Mouse (Mus musculus): Measurements from ENCODE around the gene Tspyl3. TPM values are rescaled to one million over a fixed set of nuclear protein-coding genes. Genes with fewer than 3 reads are reported as not detected.
"Not testable (repeated sequence)": the region's sequence is repeated elsewhere in the genome, so short reads cannot be mapped to it uniquely, and the experiment has no call there.

Gene Tspyl3
- 9.2 and 9.9 TPM in 2 replicates for polyA plus RNA-seq (2015; fragmentation: Nextera tagmentation; extraction: Ambion mirVana)

DNA sequence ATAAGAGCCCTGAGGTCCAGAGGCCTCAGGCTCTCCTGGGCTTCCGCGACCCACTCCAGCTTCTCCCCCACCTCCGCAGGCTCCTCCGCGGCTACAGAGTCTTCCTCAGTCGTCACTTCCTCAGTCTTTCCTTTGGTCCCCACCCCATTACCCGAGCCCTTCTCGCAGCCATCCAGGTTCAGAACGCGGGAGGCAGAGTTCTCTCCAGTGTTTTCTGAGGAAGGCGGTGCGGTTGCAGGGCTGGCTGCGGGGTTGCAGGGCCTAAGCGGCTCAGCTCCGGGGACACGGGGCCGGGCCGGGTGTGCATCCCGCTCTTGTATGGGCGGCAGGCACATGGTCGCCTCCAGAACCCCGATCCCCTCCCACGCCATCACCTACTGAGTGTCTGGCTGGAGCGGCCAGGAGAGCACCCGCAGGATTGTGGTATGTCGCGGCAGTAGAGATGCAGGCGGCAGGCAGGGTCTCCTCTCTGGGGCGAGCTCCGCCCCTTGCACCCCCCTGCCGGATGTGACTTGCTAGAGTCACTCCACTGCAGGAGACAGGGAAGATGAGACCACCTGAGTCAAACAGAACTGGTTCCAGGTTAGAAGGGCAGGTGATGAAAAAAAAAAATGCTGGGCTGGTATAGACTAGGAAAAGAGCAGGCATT is at the start of gene Tspyl3:
Gene Tspyl3 (minus strand): TSS at position 496 of the 649 bp plus-strand sequence.
- Histone ChIP-seq H3K4me3 (replicated peaks; ENCODE audit: low read length) (peak within 1 kb of the TSS; percentile 62), H3K27me3 (ENCODE audit: control insufficient read depth, insufficient read depth, low read length) (no peaks in the 10 kb centered on the region), H3K4me2 (ENCODE audit: low read depth, low read length) (peak within 1 kb of the TSS; percentile 52), H3K9me3 (replicated peaks; ENCODE audit: control insufficient read depth, low read length) (no peaks in the 10 kb centered on the region), H3K27ac (ENCODE audit: low read length) (peak within 1 kb of the TSS; percentile 64), H3K9ac (ENCODE audit: low read length) (peak within 1 kb of the TSS; percentile 80), H3K36me3 (ENCODE audit: control insufficient read depth, insufficient read depth, low read length) (no peaks in the 10 kb centered on the region), H3K4me1 (ENCODE audit: control insufficient read depth, insufficient read depth, low read length) (peaks cover 7% of the 10 kb centered on the region; the same call in 1 of the 2 replicates)
- ATAC-seq (ENCODE audit: insufficient read depth, low FRiP score), result peak; percentile 62
- WGBS, result 1% methylated on average over 31 of the region's 31 CpGs

- Histone ChIP-seq H3K36me3 (ENCODE audit: control insufficient read depth, insufficient read depth, low read length) (no peaks in the 10 kb centered on the region), H3K4me1 (ENCODE audit: control insufficient read depth, insufficient read depth, low read length) (peaks cover 15% of the 10 kb centered on the region), H3K9me3 (replicated peaks; ENCODE audit: control insufficient read depth, low read length) (no peaks in the 10 kb centered on the region), H3K4me2 (ENCODE audit: low read depth, low read length) (no peak overlapping the region), H3K27me3 (ENCODE audit: control insufficient read depth, insufficient read depth, low read length) (no peaks in the 10 kb centered on the region), H3K9ac (ENCODE audit: low read length) (no peak overlapping the region), H3K27ac (ENCODE audit: low read length) (0 out of 2 replicates have a peak overlapping the region, but pooled peaks have one; percentile 9), H3K4me3 (replicated peaks; ENCODE audit: low read length) (no peak overlapping the region)
- 69% methylated on average over 6 of the region's 6 CpGs for WGBS
- peak; percentile 30; the same call in 1 of the 2 replicates for ATAC-seq (ENCODE audit: insufficient read depth, low FRiP score)
These were observed 49.6 kb upstream of the Tspyl3 start for GRCm38 (mm10) chr2:153274919-153275247.

- 55% methylated on average over 6 of the region's 6 CpGs for WGBS
- not testable (repeated sequence) for H3K4me2 ChIP-seq (ENCODE audit: low read depth, low read length); H3K27me3 ChIP-seq (ENCODE audit: control insufficient read depth, insufficient read depth, low read length); H3K36me3 ChIP-seq (ENCODE audit: control insufficient read depth, insufficient read depth, low read length); H3K4me3 ChIP-seq (replicated peaks; ENCODE audit: low read length); H3K9me3 ChIP-seq (replicated peaks; ENCODE audit: control insufficient read depth, low read length); H3K9ac ChIP-seq (ENCODE audit: low read length)
- Histone ChIP-seq H3K4me1 (ENCODE audit: control insufficient read depth, insufficient read depth, low read length) (peaks cover 18% of the 10 kb centered on the region), H3K27ac (ENCODE audit: low read length) (0 out of 2 replicates have a peak overlapping the region, but pooled peaks have one; percentile 9)
- peak; percentile 59; the same call in 1 of the 2 replicates for ATAC-seq (ENCODE audit: insufficient read depth, low FRiP score)
These were observed 49.1 kb upstream of the Tspyl3 start for GRCm38 (mm10) chr2:153274200-153274918.

DNA sequence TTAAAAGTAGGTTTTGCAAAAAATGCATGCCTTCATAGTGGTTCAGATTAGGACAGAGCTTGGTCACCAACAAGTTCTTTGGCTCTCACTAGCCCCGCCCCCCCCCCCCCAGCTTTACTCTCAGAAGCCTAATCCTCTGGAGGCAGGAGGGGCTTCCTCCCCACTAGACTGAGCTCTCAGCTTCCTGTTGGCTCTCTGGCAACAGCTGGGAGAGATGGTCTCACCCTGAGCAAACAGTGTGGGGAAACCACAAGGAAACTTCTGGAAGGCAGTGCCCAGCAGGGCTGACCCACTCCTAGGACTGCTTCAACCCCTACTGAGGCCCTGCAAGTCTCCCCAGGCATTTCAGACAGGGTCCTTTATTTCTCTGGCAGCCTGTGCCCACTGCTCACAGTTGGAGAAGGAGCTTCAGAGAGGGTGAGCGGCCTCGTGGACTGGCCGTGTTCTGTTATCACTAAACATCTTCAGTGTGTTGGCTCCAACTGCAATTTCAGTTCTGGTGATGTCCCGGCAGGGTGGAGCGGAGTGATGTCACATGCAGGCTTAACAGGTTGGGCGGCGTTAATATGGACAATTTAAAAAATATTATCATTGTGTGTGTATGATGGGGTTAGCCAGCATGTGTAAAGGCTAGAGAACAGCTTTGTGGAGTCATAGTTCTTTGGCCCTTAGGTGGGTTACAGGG is 45.1 kb upstream of the Tspyl3 start:
- H3K36me3 ChIP-seq (ENCODE audit: control insufficient read depth, insufficient read depth, low read length); H3K9ac ChIP-seq (ENCODE audit: low read length); H3K9me3 ChIP-seq (replicated peaks; ENCODE audit: control insufficient read depth, low read length); H3K4me3 ChIP-seq (replicated peaks; ENCODE audit: low read length); H3K27me3 ChIP-seq (ENCODE audit: control insufficient read depth, insufficient read depth, low read length); H3K4me2 ChIP-seq (ENCODE audit: low read depth, low read length): not testable (repeated sequence)
- peak overlapping the region; percentile 64 for H3K27ac ChIP-seq (ENCODE audit: low read length)
- peak; percentile 65; the same call in 1 of the 2 replicates for ATAC-seq (ENCODE audit: insufficient read depth, low FRiP score)
- H3K4me1 ChIP-seq (ENCODE audit: control insufficient read depth, insufficient read depth, low read length), result peaks cover 18% of the 10 kb centered on the region
- 59% methylated on average over 7 of the region's 8 CpGs for WGBS

- Histone ChIP-seq H3K27me3 (ENCODE audit: control insufficient read depth, insufficient read depth, low read length) (no peaks in the 10 kb centered on the region), H3K27ac (ENCODE audit: low read length) (no peak overlapping the region), H3K4me3 (replicated peaks; ENCODE audit: low read length) (no peak overlapping the region), H3K9ac (ENCODE audit: low read length) (no peak overlapping the region), H3K36me3 (ENCODE audit: control insufficient read depth, insufficient read depth, low read length) (peaks cover 6% of the 10 kb centered on the region), H3K4me1 (ENCODE audit: control insufficient read depth, insufficient read depth, low read length) (peaks cover 5% of the 10 kb centered on the region), H3K4me2 (ENCODE audit: low read depth, low read length) (no peak overlapping the region), H3K9me3 (replicated peaks; ENCODE audit: control insufficient read depth, low read length) (no peaks in the 10 kb centered on the region)
- no peak for ATAC-seq (ENCODE audit: insufficient read depth, low FRiP score)
- 76% methylated on average over 2 of the region's 2 CpGs for WGBS
These were observed 42.1 kb upstream of the Tspyl3 start for GRCm38 (mm10) chr2:153267331-153267730.

DNA sequence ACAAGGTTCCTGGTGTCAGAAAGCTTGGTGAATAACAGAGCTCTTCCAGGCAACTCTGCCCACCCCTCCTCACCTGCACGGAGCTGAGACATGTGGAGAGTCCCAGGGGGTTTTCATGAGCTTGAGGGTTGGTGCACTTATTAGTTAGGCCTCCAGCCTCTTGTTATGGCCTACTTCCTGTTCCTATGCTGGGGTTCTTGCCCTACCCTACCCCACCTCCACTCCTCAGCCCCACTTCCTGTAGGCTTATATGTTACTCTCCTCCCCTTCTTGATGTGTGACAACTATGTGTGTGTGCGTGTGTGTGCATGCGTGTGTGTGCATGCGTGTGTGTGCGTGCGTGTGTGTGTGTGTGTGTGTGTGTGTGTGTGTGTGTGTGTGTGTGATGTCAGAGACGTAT is 37.8 kb upstream of the Tspyl3 start:
- Histone ChIP-seq H3K27me3 (ENCODE audit: control insufficient read depth, insufficient read depth, low read length) (no peaks in the 10 kb centered on the region), H3K4me3 (replicated peaks; ENCODE audit: low read length) (no peak overlapping the region), H3K36me3 (ENCODE audit: control insufficient read depth, insufficient read depth, low read length) (peaks cover 6% of the 10 kb centered on the region), H3K9ac (ENCODE audit: low read length) (no peak overlapping the region), H3K4me2 (ENCODE audit: low read depth, low read length) (no peak overlapping the region), H3K9me3 (replicated peaks; ENCODE audit: control insufficient read depth, low read length) (no peaks in the 10 kb centered on the region), H3K27ac (ENCODE audit: low read length) (no peak overlapping the region), H3K4me1 (ENCODE audit: control insufficient read depth, insufficient read depth, low read length) (0 out of 2 replicates have a peak, but pooled peaks cover 3% of the 10 kb centered on the region)
- ATAC-seq (ENCODE audit: insufficient read depth, low FRiP score), result no peak
- WGBS, result 91% methylated on average over 7 of the region's 7 CpGs

DNA sequence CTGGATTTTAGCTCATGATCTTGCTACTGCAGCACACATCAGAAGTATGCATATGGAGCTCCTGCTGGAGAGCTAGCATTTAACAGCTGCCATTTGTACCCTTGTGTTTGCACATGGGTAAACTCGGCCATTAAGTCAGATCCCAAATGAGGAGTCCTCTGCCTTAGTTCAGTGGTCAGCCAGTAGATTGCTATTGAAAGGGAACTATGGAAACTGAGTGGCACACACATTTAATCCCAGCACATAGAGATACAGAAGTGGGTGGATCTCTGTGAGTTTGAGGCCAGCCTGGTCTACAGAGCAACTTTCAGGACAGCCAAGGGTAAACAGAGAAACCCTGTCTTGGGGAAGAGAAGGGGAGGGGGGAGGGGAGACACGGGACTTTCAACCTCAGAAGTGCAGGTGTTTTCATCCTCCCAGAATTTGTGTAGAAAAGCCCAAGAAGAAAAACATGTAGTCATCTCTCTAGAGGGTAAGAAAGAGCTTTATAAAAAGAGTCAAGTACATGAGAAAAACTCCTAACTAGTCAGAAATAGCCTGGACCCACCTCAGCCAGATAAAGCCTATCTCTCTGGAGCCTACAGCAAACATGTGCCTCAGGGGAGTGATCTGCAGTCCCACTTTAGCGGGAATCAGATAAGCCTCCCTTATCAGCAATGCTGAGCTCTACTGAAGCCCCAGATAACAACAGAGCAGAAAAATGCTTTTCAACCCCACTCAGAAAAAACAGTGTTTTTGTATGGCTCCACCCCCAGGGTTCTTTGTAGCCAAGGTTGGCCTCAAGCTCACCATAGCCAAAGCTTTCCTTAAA is 34.8 kb upstream of the Tspyl3 start:
- Histone ChIP-seq H3K4me3 (replicated peaks; ENCODE audit: low read length) (no peak overlapping the region), H3K36me3 (ENCODE audit: control insufficient read depth, insufficient read depth, low read length) (peaks cover 6% of the 10 kb centered on the region), H3K9me3 (replicated peaks; ENCODE audit: control insufficient read depth, low read length) (no peaks in the 10 kb centered on the region), H3K4me2 (ENCODE audit: low read depth, low read length) (no peak overlapping the region), H3K27me3 (ENCODE audit: control insufficient read depth, insufficient read depth, low read length) (no peaks in the 10 kb centered on the region), H3K27ac (ENCODE audit: low read length) (peak overlapping the region; percentile 44), H3K9ac (ENCODE audit: low read length) (no peak overlapping the region), H3K4me1 (ENCODE audit: control insufficient read depth, insufficient read depth, low read length) (0 out of 2 replicates have a peak, but pooled peaks cover 3% of the 10 kb centered on the region)
- 35% methylated on average over 3 of the region's 3 CpGs for WGBS
- peak; percentile 67; the same call in 1 of the 2 replicates for ATAC-seq (ENCODE audit: insufficient read depth, low FRiP score)

GRCm38 (mm10) chr2:153259030-153259863 is 34.0 kb upstream of the Tspyl3 start:
- Histone ChIP-seq H3K27ac (ENCODE audit: low read length) (peak overlapping the region; percentile 44), H3K36me3 (ENCODE audit: control insufficient read depth, insufficient read depth, low read length) (peaks cover 6% of the 10 kb centered on the region), H3K4me1 (ENCODE audit: control insufficient read depth, insufficient read depth, low read length) (0 out of 2 replicates have a peak, but pooled peaks cover 3% of the 10 kb centered on the region), H3K4me3 (replicated peaks; ENCODE audit: low read length) (no peak overlapping the region), H3K27me3 (ENCODE audit: control insufficient read depth, insufficient read depth, low read length) (no peaks in the 10 kb centered on the region), H3K9me3 (replicated peaks; ENCODE audit: control insufficient read depth, low read length) (no peaks in the 10 kb centered on the region), H3K4me2 (ENCODE audit: low read depth, low read length) (no peak overlapping the region), H3K9ac (ENCODE audit: low read length) (no peak overlapping the region)
- ATAC-seq (ENCODE audit: insufficient read depth, low FRiP score), result peak; percentile 81
- 64% methylated on average over 12 of the region's 12 CpGs for WGBS
